Mouse (Mus musculus) erythroblast, adult 5-6 weeks (primary cell): ENCODE measurements around the gene Nme1. TPM values are rescaled to one million over a fixed set of nuclear protein-coding genes. Genes with fewer than 3 reads are reported as not detected.
A peak's percentile ranks its signal among the peaks of the same experiment; 100 is the strongest.

Experiments
- ATAC-seq: replicated peaks from 2 replicates; pipeline ENCODE4 v1.8.0; 2016; ENCODE audit warnings: moderate number of reproducible peaks, mild to moderate bottlenecking, moderate TSS enrichment, inconsistent platforms; ENCODE audit not compliant: poor library complexity, low FRiP score, severe bottlenecking
- total RNA-seq, 2 experiments: library from RNA; stranded (forward) in 1 of 2; stranded (reverse) in 1 of 2; fragments of 150-400 nt in 1 of 2; fragments of 200-764, 138-1000 nt in 1 of 2; gene quantifications; 2 replicates each; pipeline versions ENCODE4 v1.2.3 to v1.2.4; 2015 to 2017; ENCODE audit warnings: low replicate concordance in 2 of 2

The Nme1 gene
- total RNA-seq (2015; ENCODE audit: low replicate concordance) (11.9 and 60.4 TPM in 2 replicates), total RNA-seq (2017; ENCODE audit: low replicate concordance) (16.6 and 19.9 TPM in 2 replicates)

- peak; percentile 94 for ATAC-seq
These were observed at the start of gene Nme1, which contains the start of gene Gm20390 for GRCm38 (mm10) chr11:93968005-93968847. TSS of gene Nme1 (minus strand) at chr11:93968521. TSS of gene Gm20390 (minus strand) at chr11:93968293.

- no peak for ATAC-seq
These were observed 35.0 kb upstream of the Nme1 start for GRCm38 (mm10) chr11:94003346-94003745.

- ATAC-seq = no peak
These were observed 31.0 kb upstream of the Nme1 start for GRCm38 (mm10) chr11:93999276-93999675.

GRCm38 (mm10) chr11:93997141-93997775 lies 28.9 kb upstream of the Nme1 start:
- ATAC-seq = no peak

- ATAC-seq = peak; percentile 19
These were observed 28.2 kb upstream of the Nme1 start for GRCm38 (mm10) chr11:93996306-93997140.

- peak; percentile 88 for ATAC-seq
These were observed 27.5 kb upstream of the Nme1 start, which contains the start of gene Spag9 for GRCm38 (mm10) chr11:93995720-93996305. TSS of gene Spag9 (plus strand) at chr11:93996091.

- ATAC-seq = peak; percentile 86
These were observed 26.9 kb upstream of the Nme1 start for GRCm38 (mm10) chr11:93995111-93995719.

GRCm38 (mm10) chr11:93994531-93994930 lies 26.2 kb upstream of the Nme1 start:
- no peak for ATAC-seq

- no peak for ATAC-seq
These were observed 20.2 kb upstream of the Nme1 start for GRCm38 (mm10) chr11:93988328-93989062.

- no peak for ATAC-seq
These were observed 19.5 kb upstream of the Nme1 start for GRCm38 (mm10) chr11:93987625-93988327.

- no peak for ATAC-seq
These were observed 18.7 kb upstream of the Nme1 start for GRCm38 (mm10) chr11:93987026-93987425.

- no peak for ATAC-seq
These were observed 18.0 kb upstream of the Nme1 start for GRCm38 (mm10) chr11:93986298-93986697.

- no peak for ATAC-seq
These were observed 16.9 kb upstream of the Nme1 start for GRCm38 (mm10) chr11:93985265-93985664.

GRCm38 (mm10) chr11:93984619-93985018 lies 16.3 kb upstream of the Nme1 start:
- ATAC-seq = no peak

GRCm38 (mm10) chr11:93979502-93980049 lies 11.3 kb upstream of the Nme1 start:
- no peak for ATAC-seq

GRCm38 (mm10) chr11:93972951-93973350 lies 4.6 kb upstream of the Nme1 start:
- ATAC-seq = no peak

GRCm38 (mm10) chr11:93969799-93970198 lies 1.5 kb upstream of the Nme1 start:
- no peak for ATAC-seq

GRCm38 (mm10) chr11:93969171-93969570 lies 850 bp upstream of the Nme1 start:
- ATAC-seq = no peak
